Mouse (Mus musculus) limb, embryonic 10.5 days (tissue): Measurements from ENCODE around the gene Sclt1. TPM values are rescaled to one million over a fixed set of nuclear protein-coding genes. Genes with fewer than 3 reads are reported as not detected.
A peak's percentile ranks its signal among the peaks of the same experiment; 100 is the strongest.

ENCODE experiments used
- DNase-seq: peaks from one replicate; pipeline ENCODE4 v3.0.0-alpha.2; 2017; ENCODE audit warnings: low spot score
- H3K27ac ChIP-seq: fragments of 300-500 bp; sonication (generic); 2 replicates; pipeline ENCODE4 v1.5.1; 2016; ENCODE audit warnings: mild to moderate bottlenecking
- H3K27me3 ChIP-seq: fragments of 300-500 bp; sonication (generic); 2 replicates; pipeline ENCODE4 v1.6.1; 2016; ENCODE audit warnings: low read depth, mild to moderate bottlenecking; ENCODE audit not compliant: poor library complexity, severe bottlenecking
- H3K36me3 ChIP-seq: fragments of 300-500 bp; sonication (generic); 2 replicates; pipeline ENCODE4 v1.6.1; 2016; ENCODE audit warnings: mild to moderate bottlenecking, moderate library complexity
- H3K4me1 ChIP-seq: fragments of 300-500 bp; sonication (generic); 2 replicates; pipeline ENCODE4 v1.6.1; 2016
- H3K4me3 ChIP-seq: fragments of 300-500 bp; sonication (generic); 2 replicates; pipeline ENCODE4 v1.5.1; 2016; ENCODE audit warnings: mild to moderate bottlenecking, moderate library complexity
- H3K9me3 ChIP-seq: fragments of 300-500 bp; sonication (generic); replicated peaks from 2 replicates; pipeline ENCODE4 v1.6.1; 2016; ENCODE audit warnings: mild to moderate bottlenecking
- WGBS: fragments of 180-500 bp; shearing (Covaris S2); methylation state at CpG from one replicate; pipeline ENCODE4 v1.1.7; 2016; 5-methylcytosine and 5-hydroxymethylcytosine counted together
- polyA plus RNA-seq: library from polyadenylated mRNA; unstranded; fragments of >200 nt; fragmentation: Nextera tagmentation; extraction: Ambion mirVana; gene quantifications from 2 replicates; pipeline ENCODE4 v1.2.1, GENCODE M21; 2016

Gene Sclt1
- polyA plus RNA-seq, 1 experiment from 2014 or later, result 29.4 TPM

DNA sequence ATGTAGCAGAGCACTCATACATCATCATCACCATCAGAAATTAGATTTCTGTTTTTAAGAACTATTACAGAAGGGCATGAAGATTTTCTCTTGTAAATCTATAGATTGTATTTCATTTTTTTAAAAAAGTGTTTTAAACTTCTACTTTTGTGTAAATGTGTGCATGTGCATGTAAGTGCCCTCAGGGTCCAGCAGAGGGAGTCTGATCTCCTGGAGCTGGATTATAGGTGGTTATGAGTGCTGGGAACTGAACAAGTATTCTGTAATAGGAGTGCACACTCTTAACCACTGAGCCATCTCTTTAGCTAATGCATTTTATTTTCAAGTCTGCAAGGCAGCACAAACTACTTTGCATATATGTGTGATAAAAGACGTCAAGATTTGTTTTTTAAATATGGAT lies 86.7 kb downstream of the Sclt1 start:
- WGBS, result 93% methylated on average over 1 of the region's 1 CpGs
- DNase-seq, result no peak

DNA sequence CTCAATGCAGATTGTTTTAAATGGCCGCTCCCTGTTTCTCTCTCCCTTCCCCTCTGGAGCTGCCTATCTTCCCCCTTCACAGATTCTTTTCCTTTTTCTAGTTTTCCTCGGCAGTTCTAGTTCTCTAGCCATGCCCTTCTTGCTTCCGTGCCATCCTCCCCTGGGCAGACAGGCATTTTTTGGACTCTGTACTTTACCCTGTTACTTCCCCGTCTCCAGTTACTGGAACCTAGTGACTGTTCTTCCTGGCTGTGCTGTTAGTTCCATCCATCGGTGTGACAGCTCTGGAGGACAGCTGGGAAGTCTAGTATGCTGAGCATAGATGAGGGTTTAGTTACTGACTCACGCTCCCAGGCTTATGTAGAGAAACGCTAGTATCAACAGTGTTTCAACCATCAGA lies 121.3 kb downstream of the Sclt1 start:
- WGBS, result 91% methylated on average over 7 of the region's 7 CpGs
- no peak for DNase-seq
- Histone ChIP-seq H3K4me1 (no peaks in the 10 kb centered on the region), H3K27ac (no peak overlapping the region), H3K9me3 (no peaks in the 10 kb centered on the region), H3K36me3 (peaks cover 6% of the 10 kb centered on the region; the same call in 1 of the 2 replicates), H3K4me3 (no peak overlapping the region), H3K27me3 (no peaks in the 10 kb centered on the region)

More for the DNA sequence above, 86.7 kb downstream of the Sclt1 start:
- peaks cover 38% of the 10 kb centered on the region for H3K36me3 ChIP-seq
- no peaks in the 10 kb centered on the region for H3K27me3 ChIP-seq
- no peaks in the 10 kb centered on the region for H3K9me3 ChIP-seq
- H3K27ac ChIP-seq, result no peak overlapping the region
- no peak overlapping the region for H3K4me3 ChIP-seq
- no peaks in the 10 kb centered on the region for H3K4me1 ChIP-seq

DNA sequence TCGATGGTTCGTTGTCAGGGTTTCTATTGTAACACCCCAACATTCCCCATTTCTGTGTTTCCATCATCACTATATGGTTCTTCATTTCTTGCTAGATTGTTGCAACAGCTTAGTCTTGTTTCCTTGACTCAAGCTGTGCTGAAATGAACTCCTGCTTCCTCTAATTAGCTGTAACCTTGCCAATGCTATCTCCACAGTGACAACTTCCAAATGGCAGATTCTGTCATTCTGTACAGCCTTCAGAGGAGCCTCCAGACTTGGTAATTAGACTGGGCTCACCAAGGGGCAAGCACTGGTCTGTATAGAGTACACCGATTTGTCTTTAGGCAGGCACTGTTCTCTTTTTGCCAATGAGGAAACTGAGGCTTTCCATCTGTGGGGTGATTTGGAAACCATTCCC lies 123.8 kb downstream of the Sclt1 start:
- Histone ChIP-seq H3K27ac (no peak overlapping the region), H3K27me3 (no peaks in the 10 kb centered on the region), H3K36me3 (peaks cover 21% of the 10 kb centered on the region), H3K4me3 (no peak overlapping the region), H3K9me3 (no peaks in the 10 kb centered on the region), H3K4me1 (no peaks in the 10 kb centered on the region)
- no peak for DNase-seq
- WGBS, result 88% methylated on average over 3 of the region's 3 CpGs

DNA sequence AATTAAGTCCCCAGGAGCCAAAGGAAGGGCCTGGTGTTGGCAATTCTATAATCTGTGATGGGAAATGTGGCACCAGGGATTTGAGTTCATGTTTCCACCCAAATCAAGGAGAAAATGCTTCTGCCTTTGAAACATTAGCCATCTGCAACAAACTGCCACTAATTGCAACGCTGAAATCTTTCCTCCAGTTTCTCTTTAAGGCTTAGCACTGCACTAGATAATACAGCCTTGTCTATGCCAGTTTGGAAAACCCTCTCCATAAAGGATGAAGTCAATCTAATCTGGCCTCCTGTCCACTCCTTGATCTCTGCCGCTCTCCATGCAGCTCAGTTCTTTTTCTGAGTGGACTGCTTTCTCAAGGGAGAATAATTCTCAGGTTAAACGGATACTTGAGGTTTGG lies 124.3 kb downstream of the Sclt1 start:
- Histone ChIP-seq H3K4me1 (no peaks in the 10 kb centered on the region), H3K9me3 (no peaks in the 10 kb centered on the region), H3K4me3 (no peak overlapping the region), H3K36me3 (peaks cover 23% of the 10 kb centered on the region), H3K27me3 (no peaks in the 10 kb centered on the region), H3K27ac (no peak overlapping the region)
- 81% methylated on average over 3 of the region's 3 CpGs for WGBS
- DNase-seq, result no peak

DNA sequence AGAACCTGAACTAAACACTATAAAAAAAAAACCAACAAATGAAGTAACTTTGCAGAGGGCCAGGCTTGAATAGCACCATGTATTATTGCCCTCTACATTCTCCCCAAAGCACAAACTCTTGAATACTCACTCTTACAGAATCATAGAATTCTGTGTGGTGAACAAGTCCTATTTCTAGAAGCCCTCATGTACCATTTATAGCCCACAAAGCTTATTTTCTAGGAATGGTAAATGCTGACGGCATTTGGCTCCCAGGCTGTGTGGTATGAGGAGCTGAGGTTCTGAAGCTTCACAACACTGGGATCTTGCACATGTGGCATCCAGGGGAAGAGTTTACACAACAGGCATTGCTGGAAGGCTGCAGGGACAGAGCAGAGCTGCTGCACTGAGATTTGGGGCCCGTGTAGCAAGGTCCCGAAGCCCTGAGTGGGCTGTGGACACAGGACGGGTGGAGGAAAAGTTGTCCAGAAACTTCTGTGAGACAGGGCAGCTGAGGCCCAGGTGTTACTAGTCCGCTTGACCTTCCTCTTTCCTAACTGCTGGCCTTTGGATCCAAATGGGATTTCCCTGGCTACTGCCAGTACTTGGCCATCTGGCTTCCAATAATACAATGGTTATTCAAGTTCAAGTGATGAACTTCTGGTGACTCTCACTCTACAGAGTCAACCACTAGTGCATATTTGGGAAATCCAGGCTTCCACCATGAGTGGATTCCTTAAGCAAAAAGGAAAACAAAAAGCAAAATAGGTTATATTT lies 127.9 kb downstream of the Sclt1 start:
- Histone ChIP-seq H3K4me1 (no peaks in the 10 kb centered on the region), H3K27me3 (no peaks in the 10 kb centered on the region), H3K36me3 (peaks cover 59% of the 10 kb centered on the region), H3K4me3 (no peak overlapping the region), H3K9me3 (no peaks in the 10 kb centered on the region), H3K27ac (no peak overlapping the region)
- WGBS, result 91% methylated on average over 5 of the region's 5 CpGs
- no peak for DNase-seq

DNA sequence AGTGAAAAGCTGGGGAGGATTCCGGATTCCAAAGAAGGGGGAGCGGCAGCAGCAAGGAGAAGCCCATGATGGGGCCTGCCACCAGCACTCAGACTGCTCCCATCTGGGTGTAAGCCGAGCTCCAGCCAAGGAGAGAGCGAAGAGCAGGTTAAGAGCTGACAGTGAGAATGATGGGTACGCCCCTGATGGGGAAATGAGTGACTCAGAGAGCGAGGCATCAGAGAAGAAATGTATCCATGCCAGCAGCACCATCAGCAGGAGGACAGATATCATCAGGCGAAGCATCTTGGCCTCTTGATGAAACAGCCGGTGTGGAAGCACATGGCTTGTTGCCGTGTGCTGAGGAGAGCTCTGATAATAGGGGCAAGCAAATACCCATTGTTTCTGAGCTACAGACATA lies 128.6 kb downstream of the Sclt1 start:
- peaks cover 62% of the 10 kb centered on the region for H3K36me3 ChIP-seq
- no peak for DNase-seq
- 91% methylated on average over 9 of the region's 9 CpGs for WGBS
- no peak overlapping the region for H3K27ac ChIP-seq
- no peaks in the 10 kb centered on the region for H3K27me3 ChIP-seq
- H3K4me1 ChIP-seq, result no peaks in the 10 kb centered on the region
- no peak overlapping the region for H3K4me3 ChIP-seq
- H3K9me3 ChIP-seq, result no peaks in the 10 kb centered on the region

DNA sequence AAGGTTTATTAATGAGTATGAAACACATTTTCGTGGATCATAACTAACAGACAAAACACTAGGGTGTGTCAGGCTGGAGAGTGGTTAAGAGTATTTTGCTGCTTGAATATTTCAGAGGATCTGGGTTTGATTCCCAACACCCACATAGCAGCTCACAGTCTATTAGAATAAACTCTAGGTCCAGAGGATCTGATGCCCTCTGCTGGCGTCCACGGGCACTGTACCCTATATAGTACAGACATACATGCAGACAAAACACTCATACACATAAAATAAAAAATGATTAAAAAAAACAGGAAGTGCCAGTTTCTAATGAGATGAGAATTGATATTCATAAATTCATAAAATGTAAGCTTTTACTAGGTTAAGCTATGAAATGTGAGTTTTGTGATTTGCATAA lies 130.1 kb downstream of the Sclt1 start:
- no peak for DNase-seq
- Histone ChIP-seq H3K36me3 (peaks cover 65% of the 10 kb centered on the region), H3K27me3 (no peaks in the 10 kb centered on the region), H3K9me3 (no peaks in the 10 kb centered on the region), H3K4me3 (no peak overlapping the region), H3K27ac (no peak overlapping the region), H3K4me1 (no peaks in the 10 kb centered on the region)
- 96% methylated on average over 3 of the region's 3 CpGs for WGBS

DNA sequence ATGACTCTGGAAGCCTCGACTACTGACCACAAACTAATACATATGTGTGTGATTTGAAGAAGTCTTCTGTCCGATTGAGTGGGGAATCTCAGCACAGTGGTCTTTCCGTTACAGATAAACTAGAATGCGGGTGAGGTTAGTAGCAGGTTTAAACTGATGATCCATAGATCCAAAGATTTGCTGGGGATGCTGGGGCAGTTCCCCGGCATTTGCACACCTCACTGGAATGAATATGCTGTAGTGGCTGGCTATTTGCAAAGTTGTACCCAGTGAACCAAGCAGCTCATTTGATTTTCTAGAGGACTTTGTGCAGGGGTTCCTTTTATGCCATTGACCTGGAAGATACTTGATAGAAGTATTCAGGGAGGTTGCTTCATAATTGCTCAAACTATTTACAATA lies 133.2 kb downstream of the Sclt1 start:
- H3K27me3 ChIP-seq, result no peaks in the 10 kb centered on the region
- no peaks in the 10 kb centered on the region for H3K4me1 ChIP-seq
- no peaks in the 10 kb centered on the region for H3K9me3 ChIP-seq
- no peak for DNase-seq
- H3K27ac ChIP-seq, result no peak overlapping the region
- no peak overlapping the region for H3K4me3 ChIP-seq
- H3K36me3 ChIP-seq, result peaks cover 79% of the 10 kb centered on the region
- 87% methylated on average over 5 of the region's 5 CpGs for WGBS

DNA sequence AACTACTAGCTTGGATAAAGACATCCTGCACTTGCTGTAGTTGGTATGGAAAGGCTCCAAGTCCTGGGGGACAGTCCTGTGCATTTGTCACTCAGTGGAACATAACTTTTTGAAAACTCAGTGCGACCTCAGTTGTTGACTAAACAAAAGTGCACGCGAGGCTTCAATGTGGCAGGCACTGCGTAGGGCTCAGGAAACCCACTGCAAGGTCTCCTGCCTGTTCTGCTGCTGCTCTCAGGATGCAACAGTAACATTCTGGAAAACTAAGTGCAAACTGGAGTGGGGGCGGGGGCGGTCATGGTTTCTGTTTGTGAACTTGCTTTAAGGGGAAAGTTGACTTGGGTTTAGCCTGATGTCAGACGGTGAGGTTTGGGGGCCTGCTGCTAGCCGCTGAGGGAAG lies 134.8 kb downstream of the Sclt1 start:
- peaks cover 64% of the 10 kb centered on the region for H3K36me3 ChIP-seq
- H3K9me3 ChIP-seq, result no peaks in the 10 kb centered on the region

DNA sequence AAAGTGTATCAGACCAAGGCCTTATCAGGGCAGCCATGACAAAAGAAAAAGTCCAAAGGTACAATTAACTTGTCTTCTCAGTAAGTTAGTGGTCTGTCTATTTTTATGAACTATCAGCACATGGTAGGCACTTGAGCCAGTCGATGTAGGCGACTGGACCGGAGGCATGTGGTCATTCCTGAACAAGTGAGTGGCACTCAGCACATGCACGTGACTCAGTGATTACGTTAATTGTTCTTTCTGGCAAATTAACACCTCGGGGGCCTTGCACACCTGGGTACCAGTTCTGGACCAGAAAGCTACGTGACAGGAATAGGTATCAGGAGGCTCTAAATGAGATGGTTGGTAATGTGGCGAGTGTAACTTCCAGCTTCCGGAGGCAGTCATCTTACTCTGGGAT lies 135.3 kb downstream of the Sclt1 start:
- whole genome bisulfite sequencing, result 91% methylated on average over 9 of the region's 9 CpGs
- no peak for DNase-seq
- Histone ChIP-seq H3K36me3 (peaks cover 60% of the 10 kb centered on the region), H3K9me3 (no peaks in the 10 kb centered on the region), H3K4me3 (no peak overlapping the region), H3K27me3 (no peaks in the 10 kb centered on the region), H3K4me1 (peaks cover 8% of the 10 kb centered on the region; the same call in 1 of the 2 replicates), H3K27ac (no peak overlapping the region)

More for the DNA sequence above, 134.8 kb downstream of the Sclt1 start:
- WGBS, result 97% methylated on average over 8 of the region's 8 CpGs
- peaks cover 8% of the 10 kb centered on the region; the same call in 1 of the 2 replicates for H3K4me1 ChIP-seq
- no peak for DNase-seq
- no peak overlapping the region for H3K4me3 ChIP-seq
- H3K27ac ChIP-seq, result no peak overlapping the region
- H3K27me3 ChIP-seq, result no peaks in the 10 kb centered on the region

DNA sequence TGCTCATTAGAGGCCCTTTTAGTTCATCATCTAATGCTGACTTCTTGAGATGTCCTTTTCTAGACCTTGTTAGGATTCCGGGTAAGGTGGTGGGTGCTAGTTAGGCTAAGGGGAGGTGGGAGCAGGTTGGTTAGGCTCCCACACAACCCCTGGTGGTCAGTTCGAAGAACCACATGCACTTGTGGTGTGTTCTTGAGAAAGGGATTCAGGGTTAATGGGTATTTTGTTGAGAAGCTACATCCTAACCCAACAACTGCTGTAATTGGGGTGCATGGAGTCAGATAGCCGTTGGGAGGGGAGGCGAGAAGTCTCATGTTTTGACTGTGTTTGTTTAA lies 136.0 kb downstream of the Sclt1 start:
- Histone ChIP-seq H3K9me3 (no peaks in the 10 kb centered on the region), H3K4me3 (no peak overlapping the region), H3K27ac (no peak overlapping the region), H3K36me3 (peaks cover 59% of the 10 kb centered on the region), H3K27me3 (no peaks in the 10 kb centered on the region), H3K4me1 (peaks cover 8% of the 10 kb centered on the region; the same call in 1 of the 2 replicates)
- DNase-seq, result no peak
- WGBS, result 94% methylated on average over 4 of the region's 4 CpGs

DNA sequence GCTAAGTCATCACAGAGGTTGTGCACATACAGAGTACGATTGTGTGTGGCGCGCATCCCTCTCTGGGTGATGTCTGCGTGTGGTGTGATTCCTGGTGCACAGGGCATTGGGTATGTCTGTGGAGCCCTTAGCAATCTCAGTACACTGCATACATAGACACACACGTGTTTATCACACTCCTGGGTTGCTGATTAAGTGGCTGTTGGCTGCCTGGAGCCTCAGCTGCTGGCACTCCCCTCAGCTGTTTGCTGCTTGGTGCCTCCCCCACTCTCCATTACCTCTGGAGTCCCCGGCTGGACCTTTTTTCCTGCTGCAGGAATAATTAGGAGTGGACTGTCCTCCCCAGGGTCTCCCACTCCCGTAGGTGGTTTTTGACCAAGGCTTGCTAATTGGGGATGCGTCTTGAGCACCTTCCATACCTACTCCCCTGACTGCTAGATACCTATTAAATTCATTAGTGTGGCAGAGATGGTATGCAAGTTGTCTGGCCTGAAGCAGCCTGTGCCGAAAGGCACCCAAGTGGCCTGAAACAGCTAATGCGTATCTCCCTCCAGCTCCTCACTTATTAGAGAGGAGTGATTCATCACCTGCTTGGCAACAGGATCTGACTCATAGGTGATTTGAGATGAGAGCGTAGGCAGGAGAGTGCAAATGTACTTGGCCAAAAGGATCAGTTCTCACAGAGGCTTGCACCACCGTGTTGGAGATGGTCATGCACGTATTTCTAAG lies 136.5 kb downstream of the Sclt1 start:
- no peak overlapping the region for H3K4me3 ChIP-seq
- H3K27ac ChIP-seq, result no peak overlapping the region
- H3K4me1 ChIP-seq, result peaks cover 8% of the 10 kb centered on the region; the same call in 1 of the 2 replicates
- no peaks in the 10 kb centered on the region for H3K9me3 ChIP-seq
- 92% methylated on average over 13 of the region's 13 CpGs for WGBS
- no peaks in the 10 kb centered on the region for H3K27me3 ChIP-seq
- no peak for DNase-seq
- peaks cover 56% of the 10 kb centered on the region for H3K36me3 ChIP-seq

DNA sequence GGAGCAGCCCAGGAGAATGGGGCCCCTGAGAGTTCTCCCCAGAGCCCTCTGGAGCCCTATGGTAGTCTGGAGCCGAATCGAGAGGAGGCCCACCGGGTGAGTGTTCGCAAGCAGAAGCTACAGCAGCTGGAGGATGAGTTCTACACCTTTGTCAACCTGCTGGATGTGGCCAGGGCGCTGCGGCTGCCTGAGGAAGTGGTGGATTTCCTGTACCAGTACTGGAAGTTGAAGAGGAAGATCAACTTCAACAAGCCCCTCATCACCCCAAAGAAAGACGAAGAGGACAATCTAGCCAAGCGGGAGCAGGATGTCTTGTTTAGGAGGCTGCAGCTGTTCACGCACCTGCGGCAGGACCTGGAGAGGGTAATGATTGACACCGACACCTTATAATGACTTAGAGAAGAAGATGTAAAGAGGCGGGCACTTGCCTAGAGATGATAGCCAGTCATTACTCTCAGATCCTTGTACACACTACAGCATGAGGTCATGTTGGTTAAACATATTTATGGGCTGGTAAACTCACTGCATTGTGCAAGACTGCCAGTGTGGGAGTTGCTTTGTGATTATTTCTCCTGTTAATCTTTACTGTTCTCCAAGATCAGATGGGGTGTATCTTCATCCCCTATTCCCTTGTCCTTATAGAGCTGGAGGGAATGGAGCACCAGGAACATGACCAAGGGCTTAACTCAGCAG lies 137.5 kb downstream of the Sclt1 start:
- 89% methylated on average over 12 of the region's 12 CpGs for WGBS

More for the DNA sequence above, 137.5 kb downstream of the Sclt1 start:
- no peaks in the 10 kb centered on the region for H3K27me3 ChIP-seq
- no peaks in the 10 kb centered on the region for H3K9me3 ChIP-seq
- H3K36me3 ChIP-seq, result peaks cover 53% of the 10 kb centered on the region
- H3K27ac ChIP-seq, result no peak overlapping the region
- DNase-seq, result peak; percentile 22
- H3K4me1 ChIP-seq, result peaks cover 8% of the 10 kb centered on the region; the same call in 1 of the 2 replicates
- H3K4me3 ChIP-seq, result no peak overlapping the region
